Mouse (Mus musculus): ENCODE data around the gene Tspan32.

GRCm38 (mm10) chr7:143016424-143017142 lies 11.7 kb downstream of the Tspan32 start:
- no peak for TF ChIP-seq CTCF (IDR thresholded peaks at IDR 0.05; ENCODE audit: low read depth)
- no peak for TF ChIP-seq EP300 (IDR thresholded peaks at IDR 0.05; ENCODE audit: low read depth)

Measured in liver, postnatal 0 days (tissue).